Mouse (Mus musculus): ENCODE data around the gene Endou. TPM values are rescaled to one million over a fixed set of nuclear protein-coding genes. Genes with fewer than 3 reads are reported as not detected.

Endou gene
- total and polyA plus RNA-seq, 2 experiments from 2014 or later, result 0.10 to 0.44 TPM

- no peaks in the 10 kb centered on the region for H3K27me3 ChIP-seq (ENCODE audit: insufficient read depth, low read length)
- no peak overlapping the region for H3K4me2 ChIP-seq (ENCODE audit: low read depth, low read length)
- H3K27ac ChIP-seq, result no peak overlapping the region
- H3K4me1 ChIP-seq (ENCODE audit: insufficient read depth, low read length), result no peaks in the 10 kb centered on the region
- H3K36me3 ChIP-seq (ENCODE audit: insufficient read depth, low read length), result no peaks in the 10 kb centered on the region
- H3K9ac ChIP-seq (replicated peaks; ENCODE audit: low read length), result no peak overlapping the region
- ATAC-seq, result no peak
- 68% methylated on average over 6 of the region's 6 CpGs for WGBS
- no peak for DNase-seq (ENCODE audit: low spot score)
- H3K9me3 ChIP-seq (ENCODE audit: low read length), result no peaks in the 10 kb centered on the region
- no peak for TF ChIP-seq CTCF (IDR thresholded peaks at IDR 0.05; ENCODE audit: low read depth)
- no peak overlapping the region for H3K4me3 ChIP-seq (ENCODE audit: low read length)
Observed at GRCm38 (mm10) chr15:97712546-97712945, 18.6 kb downstream of the Endou start.

GRCm38 (mm10) chr15:97710906-97711305, 20.2 kb downstream of the Endou start:
- Histone ChIP-seq H3K9ac (replicated peaks; ENCODE audit: low read length) (no peak overlapping the region), H3K4me2 (ENCODE audit: low read depth, low read length) (no peak overlapping the region), H3K4me1 (ENCODE audit: insufficient read depth, low read length) (peaks cover 5% of the 10 kb centered on the region; the same call in 1 of the 2 replicates), H3K4me3 (ENCODE audit: low read length) (no peak overlapping the region), H3K36me3 (ENCODE audit: insufficient read depth, low read length) (no peaks in the 10 kb centered on the region), H3K27me3 (ENCODE audit: insufficient read depth, low read length) (no peaks in the 10 kb centered on the region), H3K9me3 (ENCODE audit: low read length) (no peaks in the 10 kb centered on the region), H3K27ac (no peak overlapping the region)
- TF ChIP-seq CTCF (IDR thresholded peaks at IDR 0.05; ENCODE audit: low read depth), result no peak
- DNase-seq (ENCODE audit: low spot score) (no peak), ATAC-seq (no peak)
- WGBS, result 69% methylated on average over 6 of the region's 6 CpGs

DNA sequence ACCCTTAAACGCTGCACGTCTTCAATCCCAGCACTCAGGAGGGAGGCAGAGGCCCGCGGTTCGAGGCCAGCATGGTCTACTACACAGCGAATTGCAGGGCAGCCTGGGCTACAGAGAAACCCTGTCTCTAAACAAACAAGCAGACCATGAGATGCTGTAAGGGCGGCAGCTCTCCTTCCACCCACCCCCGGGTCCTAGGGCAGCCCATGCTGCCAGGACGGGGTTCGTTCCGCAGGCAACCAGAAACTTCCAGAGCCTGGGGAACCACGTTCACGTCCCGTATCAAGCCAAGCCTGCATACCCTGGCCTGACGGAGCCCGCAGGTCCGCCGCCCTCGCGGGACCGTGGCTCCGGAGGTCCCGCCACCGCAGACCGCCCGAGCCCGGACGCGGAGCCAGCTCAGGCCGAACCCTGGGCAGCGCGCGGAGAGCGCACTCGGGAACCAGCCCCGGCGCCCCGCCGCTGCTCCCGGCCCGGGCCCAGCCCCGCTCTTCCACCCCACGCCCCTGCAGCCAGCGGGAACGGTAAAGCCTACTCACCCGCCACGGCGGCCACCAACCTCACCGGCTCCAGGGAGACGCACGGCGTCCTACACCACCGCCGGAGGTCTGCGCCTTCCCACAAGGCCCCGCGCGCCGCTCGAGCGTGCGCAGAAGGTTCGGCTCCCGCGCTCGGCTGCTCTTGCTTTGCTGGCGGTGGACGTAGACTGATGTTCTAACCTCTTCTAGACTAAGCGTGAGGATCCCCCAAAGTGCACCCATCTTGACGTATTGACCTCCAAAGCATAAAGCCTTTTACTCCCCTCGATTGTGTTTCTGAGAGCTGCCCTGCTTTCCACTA, 25.7 kb downstream of the Endou start, which contains the start of gene Rpap3:
Gene Rpap3 (minus strand): TSS at position 615 of the 840 bp plus-strand sequence.
- Histone ChIP-seq H3K27me3 (ENCODE audit: insufficient read depth, low read length) (no peaks in the 10 kb centered on the region), H3K4me3 (ENCODE audit: low read length) (peak within 1 kb of the TSS; percentile 93), H3K4me2 (ENCODE audit: low read depth, low read length) (peak within 1 kb of the TSS; percentile 80), H3K9me3 (ENCODE audit: low read length) (no peaks in the 10 kb centered on the region), H3K27ac (peak within 1 kb of the TSS; percentile 62), H3K4me1 (ENCODE audit: insufficient read depth, low read length) (peaks cover 9% of the 10 kb centered on the region; the same call in 1 of the 2 replicates), H3K9ac (replicated peaks; ENCODE audit: low read length) (peak within 1 kb of the TSS; percentile 85), H3K36me3 (ENCODE audit: insufficient read depth, low read length) (peaks cover 18% of the 10 kb centered on the region; the same call in 1 of the 2 replicates)
- ATAC-seq, result peak; percentile 93
- under 1% methylated on average over 67 of the region's 71 CpGs for WGBS
- peak; percentile 92 for DNase-seq (ENCODE audit: low spot score)
- TF ChIP-seq CTCF (IDR thresholded peaks at IDR 0.05; ENCODE audit: low read depth), result no peak

GRCm38 (mm10) chr15:97696616-97697015, 34.5 kb downstream of the Endou start:
- WGBS, result 92% methylated on average over 10 of the region's 10 CpGs
- TF ChIP-seq CTCF (IDR thresholded peaks at IDR 0.05; ENCODE audit: low read depth), result no peak
- peaks cover 49% of the 10 kb centered on the region for H3K36me3 ChIP-seq (ENCODE audit: insufficient read depth, low read length)

DNA sequence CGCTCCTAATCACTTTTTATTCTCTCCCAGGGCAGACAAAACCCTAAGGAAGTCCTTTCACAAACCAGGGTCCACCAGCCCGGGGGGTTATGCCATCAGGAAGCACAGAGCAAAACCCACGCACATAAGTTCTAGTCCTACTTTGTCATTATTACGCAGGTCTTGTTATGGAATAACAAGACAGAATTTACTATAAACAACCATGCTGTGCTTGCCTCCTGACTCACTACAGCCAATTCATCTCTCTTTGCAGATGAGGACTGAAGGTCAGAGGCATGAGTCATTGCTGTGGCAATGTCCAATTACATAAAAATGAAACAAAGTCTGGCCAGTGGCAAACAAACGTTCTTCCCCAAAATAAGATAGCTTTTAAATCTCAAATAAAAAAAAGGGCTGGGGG, 37.7 kb downstream of the Endou start:
- no peak for TF ChIP-seq CTCF (IDR thresholded peaks at IDR 0.05; ENCODE audit: low read depth)
- Histone ChIP-seq H3K4me2 (ENCODE audit: low read depth, low read length) (no peak overlapping the region), H3K36me3 (ENCODE audit: insufficient read depth, low read length) (peaks cover 48% of the 10 kb centered on the region), H3K27ac (no peak overlapping the region), H3K4me3 (ENCODE audit: low read length) (no peak overlapping the region), H3K9me3 (ENCODE audit: low read length) (no peaks in the 10 kb centered on the region), H3K9ac (replicated peaks; ENCODE audit: low read length) (no peak overlapping the region), H3K27me3 (ENCODE audit: insufficient read depth, low read length) (no peaks in the 10 kb centered on the region), H3K4me1 (ENCODE audit: insufficient read depth, low read length) (no peaks in the 10 kb centered on the region)
- WGBS, result 91% methylated on average over 5 of the region's 5 CpGs
- DNase-seq (ENCODE audit: low spot score) (no peak), ATAC-seq (no peak)

More at GRCm38 (mm10) chr15:97696616-97697015, 34.5 kb downstream of the Endou start:
- ATAC-seq, result no peak
- Histone ChIP-seq H3K4me2 (ENCODE audit: low read depth, low read length) (no peak overlapping the region), H3K4me3 (ENCODE audit: low read length) (no peak overlapping the region), H3K9ac (replicated peaks; ENCODE audit: low read length) (no peak overlapping the region), H3K9me3 (ENCODE audit: low read length) (no peaks in the 10 kb centered on the region), H3K27ac (no peak overlapping the region), H3K4me1 (ENCODE audit: insufficient read depth, low read length) (no peaks in the 10 kb centered on the region), H3K27me3 (ENCODE audit: insufficient read depth, low read length) (no peaks in the 10 kb centered on the region)
- DNase-seq (ENCODE audit: low spot score), result no peak

- TF ChIP-seq CTCF (IDR thresholded peaks at IDR 0.05; ENCODE audit: low read depth), result no peak
- Histone ChIP-seq H3K9me3 (ENCODE audit: low read length) (no peaks in the 10 kb centered on the region), H3K27ac (no peak overlapping the region), H3K4me2 (ENCODE audit: low read depth, low read length) (no peak overlapping the region), H3K4me1 (ENCODE audit: insufficient read depth, low read length) (no peaks in the 10 kb centered on the region), H3K36me3 (ENCODE audit: insufficient read depth, low read length) (peaks cover 63% of the 10 kb centered on the region), H3K9ac (replicated peaks; ENCODE audit: low read length) (no peak overlapping the region), H3K27me3 (ENCODE audit: insufficient read depth, low read length) (no peaks in the 10 kb centered on the region), H3K4me3 (ENCODE audit: low read length) (no peak overlapping the region)
- WGBS, result 96% methylated on average over 9 of the region's 9 CpGs
- no peak for DNase-seq (ENCODE audit: low spot score)
- ATAC-seq, result no peak
Observed at GRCm38 (mm10) chr15:97684118-97684517, 47.0 kb downstream of the Endou start.

GRCm38 (mm10) chr15:97682053-97682452, 49.1 kb downstream of the Endou start:
- DNase-seq (ENCODE audit: low spot score), result no peak
- no peaks in the 10 kb centered on the region for H3K27me3 ChIP-seq (ENCODE audit: insufficient read depth, low read length)
- peaks cover 63% of the 10 kb centered on the region for H3K36me3 ChIP-seq (ENCODE audit: insufficient read depth, low read length)
- no peaks in the 10 kb centered on the region for H3K4me1 ChIP-seq (ENCODE audit: insufficient read depth, low read length)
- 84% methylated on average over 8 of the region's 8 CpGs for WGBS
- H3K4me2 ChIP-seq (ENCODE audit: low read depth, low read length), result no peak overlapping the region
- no peak for ATAC-seq
- H3K4me3 ChIP-seq (ENCODE audit: low read length), result no peak overlapping the region
- H3K9me3 ChIP-seq (ENCODE audit: low read length), result no peaks in the 10 kb centered on the region
- H3K27ac ChIP-seq, result no peak overlapping the region
- TF ChIP-seq CTCF (IDR thresholded peaks at IDR 0.05; ENCODE audit: low read depth), result no peak
- no peak overlapping the region for H3K9ac ChIP-seq (replicated peaks; ENCODE audit: low read length)

All from hindbrain, postnatal 0 days (tissue).